Mouse (Mus musculus): ENCODE results near the gene Hist2h2ac. TPM values are rescaled to one million over a fixed set of nuclear protein-coding genes. Genes with fewer than 3 reads are reported as not detected.

Gene Hist2h2ac
- polyA plus RNA-seq, 3 experiments from 2014 or later, result 7.4 to 11.6 (median 8.1) TPM

DNA sequence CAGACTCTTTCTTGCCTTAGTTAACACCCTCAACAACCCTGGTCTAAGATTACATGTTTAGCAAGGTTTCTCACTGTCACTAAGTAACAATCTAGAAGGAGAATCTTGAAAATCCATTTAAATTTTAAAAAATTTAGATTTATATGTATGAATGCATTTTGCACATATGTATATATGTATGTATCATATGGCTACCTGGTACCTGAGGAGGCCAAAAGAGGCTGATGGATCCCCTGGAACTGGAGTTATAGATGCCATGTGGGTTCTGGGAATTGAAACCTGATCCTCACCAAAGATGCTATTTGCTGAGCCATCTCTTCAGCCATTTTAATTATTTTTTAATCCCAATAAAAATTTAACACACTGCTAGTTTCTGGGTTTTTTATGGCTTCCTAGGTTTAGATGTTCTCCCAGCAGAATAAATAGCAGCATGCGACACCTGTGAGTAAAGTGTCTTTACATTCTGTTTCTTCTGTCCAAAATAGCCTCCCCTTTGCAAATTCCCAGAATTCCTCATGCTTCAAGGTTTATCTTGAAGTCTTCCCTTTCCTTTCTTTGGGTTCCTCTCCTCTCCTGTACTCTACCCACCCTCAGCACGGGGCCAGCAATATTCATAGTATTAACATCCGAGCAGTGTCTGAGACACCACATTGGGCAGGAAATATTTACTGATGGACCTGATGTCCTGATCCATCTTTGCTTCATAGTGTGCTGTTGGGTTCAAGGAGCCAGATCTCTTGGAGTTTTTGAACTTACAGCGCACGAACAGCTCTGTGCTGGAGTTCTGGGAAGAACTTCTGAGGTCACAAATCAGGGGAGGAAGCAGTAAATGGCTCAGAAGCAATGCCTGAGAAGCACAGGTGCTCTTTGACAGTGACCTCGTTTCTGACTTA is 27.7 kb upstream of the Hist2h2ac start:
- ATAC-seq, result no peak

DNA sequence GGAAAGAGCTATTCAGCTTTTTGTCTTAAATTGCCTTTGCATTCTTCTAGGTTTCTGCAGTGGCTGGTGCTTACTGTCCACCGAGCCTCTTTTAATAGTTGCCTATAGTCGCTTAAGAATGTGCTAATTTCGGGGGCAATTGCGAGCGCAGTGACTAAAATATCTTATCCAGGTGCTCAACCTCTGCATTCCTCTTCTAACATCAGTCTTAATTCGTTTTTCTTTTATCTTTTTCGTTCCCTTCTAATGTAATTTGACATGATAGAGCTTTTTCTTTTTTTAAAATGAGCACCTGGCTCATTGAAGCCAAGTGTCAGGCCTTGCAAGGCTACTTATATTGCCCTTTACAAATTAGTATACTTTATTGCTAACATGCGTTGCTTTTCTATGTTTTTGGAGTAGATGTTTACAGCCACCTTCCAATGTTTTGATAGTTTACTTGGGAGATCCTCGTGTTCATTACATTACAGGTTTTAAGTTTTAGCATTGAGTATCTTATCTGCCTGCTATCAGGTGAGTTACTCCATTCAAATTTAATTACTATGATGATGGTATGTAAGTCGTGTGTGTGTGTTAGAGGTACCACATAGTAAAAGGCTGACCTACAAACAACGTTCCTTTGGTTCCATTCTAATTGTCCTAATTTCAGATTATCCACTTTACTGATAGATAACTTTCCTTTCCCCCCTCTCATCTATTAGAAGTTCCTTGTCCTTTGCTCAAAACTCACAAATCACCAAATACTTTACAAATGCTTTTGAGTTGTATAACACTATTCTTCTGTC is 26.9 kb upstream of the Hist2h2ac start:
- ATAC-seq, result no peak

DNA sequence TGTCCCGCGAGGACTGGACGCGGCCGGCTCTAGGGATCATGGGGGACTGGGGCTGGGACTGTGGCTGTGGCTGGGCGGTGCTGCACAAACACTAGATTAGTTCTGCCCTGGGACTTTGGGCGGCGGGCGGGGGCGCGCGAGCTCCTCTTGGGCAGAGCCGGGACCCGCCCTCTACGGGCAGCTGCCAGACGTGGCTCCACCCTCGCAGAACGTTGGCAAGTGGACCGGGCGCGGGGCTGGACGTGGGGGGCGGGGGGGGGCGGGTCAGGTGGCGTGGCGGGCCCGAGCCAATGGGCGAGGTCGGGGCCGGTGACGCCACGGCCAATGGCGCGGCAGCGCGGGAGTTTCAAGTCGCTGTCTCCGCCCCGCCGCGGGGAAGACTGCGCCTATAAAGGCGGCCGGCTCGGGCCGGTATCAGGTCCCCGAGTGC is 25.8 kb upstream of the Hist2h2ac start, which contains the start of gene Hist2h3c1:
Gene Hist2h3c1 (plus strand): TSS at position 259 of the 430 bp plus-strand sequence.
- ATAC-seq, result peak; percentile 53

DNA sequence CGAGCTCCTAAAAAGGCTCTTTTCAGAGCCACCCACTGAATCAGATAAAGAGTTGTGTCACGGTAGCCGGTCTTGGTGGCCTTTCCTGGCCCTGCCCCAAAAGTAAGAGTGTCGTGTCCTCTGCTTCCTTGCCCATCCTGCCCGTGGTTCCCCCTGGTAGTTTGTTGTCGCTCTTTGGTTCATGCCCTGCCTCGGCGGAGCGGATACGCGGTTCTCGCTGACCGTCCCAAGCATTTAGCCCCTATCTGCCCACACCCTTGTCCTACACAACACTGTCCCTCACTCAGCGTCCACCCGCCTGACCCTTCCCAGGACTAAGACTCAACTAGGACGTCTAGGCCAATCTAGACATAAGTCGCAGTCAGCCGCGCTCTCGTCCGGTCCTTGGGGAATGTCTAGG is 25.3 kb upstream of the Hist2h2ac start:
- ATAC-seq, result peak; percentile 47

DNA sequence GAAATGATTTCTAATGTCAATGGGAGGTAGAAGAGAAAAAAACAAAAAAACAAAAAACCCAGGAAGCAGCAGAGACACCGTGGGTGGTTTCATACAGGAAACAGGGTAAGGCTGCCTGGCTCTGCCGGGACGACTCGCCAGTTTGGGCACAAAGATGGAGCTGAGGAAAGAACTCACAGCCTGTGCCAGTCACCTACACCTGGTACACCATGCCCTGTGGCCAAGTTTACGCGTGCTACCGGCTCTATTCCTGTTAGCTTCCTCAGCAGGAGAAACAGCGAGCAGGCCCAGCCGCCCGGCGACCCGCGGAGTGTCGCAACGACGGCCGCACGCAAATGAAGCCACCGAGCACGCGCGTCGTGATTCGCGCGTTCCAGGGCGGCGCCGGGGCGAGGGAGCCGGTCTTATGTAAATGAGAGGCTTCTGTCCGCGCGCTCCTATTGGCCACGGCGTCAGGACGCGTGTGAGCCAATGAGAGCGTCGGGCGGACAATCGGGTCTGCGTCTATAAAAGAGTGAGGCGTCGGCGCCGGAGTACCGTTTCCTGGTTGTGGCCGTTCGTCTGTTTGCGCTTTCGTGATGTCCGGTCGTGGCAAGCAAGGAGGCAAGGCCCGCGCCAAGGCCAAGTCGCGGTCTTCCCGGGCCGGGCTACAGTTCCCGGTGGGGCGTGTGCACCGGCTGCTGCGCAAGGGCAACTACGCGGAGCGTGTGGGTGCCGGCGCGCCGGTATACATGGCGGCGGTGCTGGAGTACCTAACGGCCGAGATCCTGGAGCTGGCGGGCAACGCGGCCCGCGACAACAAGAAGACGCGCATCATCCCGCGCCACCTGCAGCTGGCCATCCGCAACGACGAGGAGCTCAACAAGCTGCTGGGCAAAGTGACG is 24.6 kb upstream of the Hist2h2ac start, which contains the start of gene Hist2h2aa1:
Gene Hist2h2aa1 (plus strand): TSS at position 495 of the 884 bp plus-strand sequence.
- peak; percentile 75 for ATAC-seq

DNA sequence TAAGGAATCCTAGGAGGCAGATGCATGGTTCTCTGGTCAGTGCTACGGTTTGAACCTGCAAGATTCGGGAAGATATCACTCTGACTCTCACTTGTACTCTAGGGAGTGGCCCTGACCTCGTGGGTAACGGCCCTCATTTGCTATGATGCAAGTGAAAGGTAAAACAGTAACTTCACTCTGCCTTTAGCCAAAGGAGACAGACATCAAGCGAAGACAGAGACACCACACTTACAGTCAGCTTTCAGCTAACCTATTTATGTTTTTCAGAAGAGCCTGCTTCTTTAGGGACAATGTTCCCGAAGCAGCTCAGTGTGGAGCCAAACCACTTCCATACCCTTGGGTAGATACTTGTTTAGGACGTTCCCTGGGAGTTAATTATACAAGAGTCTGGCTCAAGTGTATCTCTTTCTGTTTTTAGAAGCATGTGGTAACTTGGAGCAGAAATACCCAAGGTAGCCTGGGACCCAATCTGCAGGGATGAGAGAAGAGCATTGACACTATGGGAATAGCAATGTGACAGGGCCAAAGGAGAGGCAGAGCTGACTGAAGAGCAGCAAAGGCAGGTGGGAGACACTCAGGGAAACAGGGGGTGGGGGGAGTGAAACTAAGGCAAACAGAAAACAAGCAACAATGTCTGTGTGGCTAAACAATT is 23.4 kb upstream of the Hist2h2ac start:
- no peak for ATAC-seq

DNA sequence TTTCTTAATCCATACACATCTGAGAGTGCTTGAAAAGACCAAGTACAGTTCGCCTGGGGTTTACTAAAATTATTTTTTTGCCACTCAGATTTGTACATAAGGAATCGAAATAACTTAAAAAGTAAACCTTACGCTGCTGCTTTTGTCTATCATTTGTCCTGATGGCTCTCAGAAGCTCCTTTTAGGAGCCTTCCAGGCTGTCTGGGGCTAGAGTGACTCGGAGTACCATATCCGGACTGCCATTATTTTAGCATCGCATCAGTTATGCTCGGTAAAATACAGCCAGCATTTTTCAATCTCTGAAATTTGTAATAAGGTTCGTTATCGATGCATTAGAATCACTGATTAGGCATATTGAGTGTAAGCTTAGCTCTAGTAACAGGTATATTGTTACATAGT is 20.1 kb upstream of the Hist2h2ac start:
- ATAC-seq, result no peak

DNA sequence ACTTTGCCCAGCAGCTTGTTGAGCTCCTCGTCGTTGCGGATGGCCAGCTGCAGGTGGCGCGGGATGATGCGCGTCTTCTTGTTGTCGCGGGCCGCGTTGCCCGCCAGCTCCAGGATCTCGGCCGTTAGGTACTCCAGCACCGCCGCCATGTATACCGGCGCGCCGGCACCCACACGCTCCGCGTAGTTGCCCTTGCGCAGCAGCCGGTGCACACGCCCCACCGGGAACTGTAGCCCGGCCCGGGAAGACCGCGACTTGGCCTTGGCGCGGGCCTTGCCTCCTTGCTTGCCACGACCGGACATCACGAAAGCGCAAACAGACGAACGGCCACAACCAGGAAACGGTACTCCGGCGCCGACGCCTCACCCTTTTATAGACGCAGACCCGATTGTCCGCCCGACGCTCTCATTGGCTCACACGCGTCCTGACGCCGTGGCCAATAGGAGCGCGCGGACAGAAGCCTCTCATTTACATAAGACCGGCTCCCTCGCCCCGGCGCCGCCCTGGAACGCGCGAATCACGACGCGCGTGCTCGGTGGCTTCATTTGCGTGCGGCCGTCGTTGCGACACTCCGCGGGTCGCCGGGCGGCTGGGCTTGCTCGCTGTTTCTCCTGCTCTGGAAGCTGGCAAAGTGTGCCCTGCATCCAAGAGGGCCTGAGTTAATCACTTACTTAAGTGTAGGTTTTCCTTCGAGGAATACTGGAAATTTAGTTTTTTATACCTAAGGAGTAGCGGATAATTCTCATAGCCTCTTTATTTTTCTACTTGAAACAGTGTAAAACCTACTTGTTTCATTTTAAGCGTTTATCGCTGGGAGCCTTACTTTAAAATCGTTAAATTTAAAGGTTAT is 19.5 kb upstream of the Hist2h2ac start, which contains the start of gene Hist2h2aa2:
Gene Hist2h2aa2 (minus strand): TSS at position 328 of the 850 bp plus-strand sequence.
- ATAC-seq, result peak; percentile 79

DNA sequence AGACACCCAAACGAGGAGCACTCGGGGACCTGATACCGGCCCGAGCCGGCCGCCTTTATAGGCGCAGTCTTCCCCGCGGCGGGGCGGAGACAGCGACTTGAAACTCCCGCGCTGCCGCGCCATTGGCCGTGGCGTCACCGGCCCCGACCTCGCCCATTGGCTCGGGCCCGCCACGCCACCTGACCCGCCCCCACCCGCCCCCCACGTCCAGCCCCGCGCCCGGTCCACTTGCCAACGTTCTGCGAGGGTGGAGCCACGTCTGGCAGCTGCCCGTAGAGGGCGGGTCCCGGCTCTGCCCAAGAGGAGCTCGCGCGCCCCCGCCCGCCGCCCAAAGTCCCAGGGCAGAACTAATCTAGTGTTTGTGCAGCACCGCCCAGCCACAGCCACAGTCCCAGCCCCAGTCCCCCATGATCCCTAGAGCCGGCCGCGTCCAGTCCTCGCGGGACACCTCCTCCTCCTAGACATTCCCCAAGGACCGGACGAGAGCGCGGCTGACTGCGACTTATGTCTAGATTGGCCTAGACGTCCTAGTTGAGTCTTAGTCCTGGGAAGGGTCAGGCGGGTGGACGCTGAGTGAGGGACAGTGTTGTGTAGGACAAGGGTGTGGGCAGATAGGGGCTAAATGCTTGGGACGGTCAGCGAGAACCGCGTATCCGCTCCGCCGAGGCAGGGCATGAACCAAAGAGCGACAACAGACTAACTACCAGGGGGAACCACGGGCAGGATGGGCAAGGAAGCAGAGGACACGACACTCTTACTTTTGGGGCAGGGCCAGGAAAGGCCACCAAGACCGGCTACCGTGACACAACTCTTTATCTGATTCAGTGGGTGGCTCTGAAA is 18.5 kb upstream of the Hist2h2ac start, which contains the start of gene Hist2h3c2:
Gene Hist2h3c2 (minus strand): TSS at position 174 of the 840 bp plus-strand sequence.
- ATAC-seq, result peak; percentile 62

DNA sequence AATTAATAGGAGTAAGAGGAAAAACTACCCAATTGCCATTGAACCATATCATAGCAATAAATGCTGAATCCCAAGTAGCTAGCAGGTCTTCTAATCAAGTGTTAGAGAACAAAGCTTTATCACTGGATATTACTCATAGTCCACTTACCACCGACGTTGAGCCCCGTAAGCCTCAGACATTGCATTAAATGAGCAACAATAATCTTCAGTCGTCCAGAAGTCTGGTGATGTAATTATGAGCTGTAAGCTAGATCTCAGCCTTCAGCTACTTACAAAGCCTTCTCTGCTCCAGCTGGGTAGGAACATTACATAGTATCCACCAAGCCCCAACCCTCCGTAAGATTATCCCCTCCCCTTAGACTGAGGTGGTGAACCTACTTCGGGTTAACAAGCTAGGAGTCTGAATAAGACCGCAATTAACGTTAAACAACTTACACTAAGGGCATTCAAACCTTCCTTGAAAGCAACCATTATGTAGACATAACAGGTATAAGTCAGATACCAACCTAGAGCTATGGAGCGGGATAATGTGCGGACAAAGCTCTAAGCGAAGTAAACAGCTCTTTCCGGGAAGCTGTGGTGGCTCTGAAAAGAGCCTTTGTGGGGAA is 17.3 kb upstream of the Hist2h2ac start:
- ATAC-seq, result no peak

DNA sequence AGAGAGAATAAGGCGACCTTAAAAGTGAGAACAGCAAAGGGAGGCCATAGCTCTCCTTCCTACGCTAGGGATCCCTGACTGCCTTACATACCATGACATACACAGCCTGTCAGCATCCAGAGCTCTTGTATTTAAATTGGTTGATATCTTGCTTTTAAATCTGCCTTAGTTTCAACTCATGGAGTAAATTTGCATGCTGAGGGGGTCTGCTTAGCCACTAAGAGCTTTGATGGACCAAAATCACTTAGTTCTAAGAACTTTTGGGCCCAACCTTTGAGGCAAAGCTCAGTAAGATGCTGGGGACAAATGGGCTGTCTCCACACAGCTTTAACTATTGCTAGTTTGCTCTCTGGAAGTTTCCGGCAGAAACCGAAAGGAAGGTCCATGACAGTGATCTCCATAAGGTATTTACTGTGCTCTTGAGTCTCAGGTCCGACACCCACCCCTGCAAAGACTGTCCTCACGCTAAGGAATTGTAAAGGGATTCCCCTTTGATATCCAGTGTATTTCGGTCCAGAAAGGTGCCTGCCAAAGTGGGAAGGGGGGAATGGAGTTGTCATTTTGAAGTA is 16.7 kb upstream of the Hist2h2ac start:
- ATAC-seq, result no peak

DNA sequence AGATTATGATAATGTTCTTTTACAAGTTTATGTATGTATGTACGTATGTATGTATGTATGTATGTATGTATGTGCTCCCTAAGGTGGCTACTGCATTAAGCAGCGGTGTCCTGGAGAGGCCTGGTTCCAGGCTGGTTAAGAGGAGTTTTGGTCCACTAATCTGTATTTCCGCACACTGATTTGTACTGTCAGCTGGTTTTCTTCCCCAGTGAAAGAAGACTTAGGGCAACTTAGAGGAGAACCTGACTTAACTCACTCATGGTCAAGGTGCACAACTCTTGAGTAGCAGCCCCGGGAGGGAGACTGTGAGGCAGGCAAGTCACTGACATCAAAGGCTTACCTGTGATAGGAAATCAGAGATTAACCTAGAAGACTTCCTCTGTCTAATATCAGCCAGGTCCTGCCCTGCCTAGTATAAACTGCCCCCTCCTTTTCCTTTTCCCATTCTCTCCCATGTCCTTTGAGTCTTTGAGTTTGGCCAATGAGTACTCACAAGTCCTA is 16.2 kb upstream of the Hist2h2ac start:
- no peak for ATAC-seq

DNA sequence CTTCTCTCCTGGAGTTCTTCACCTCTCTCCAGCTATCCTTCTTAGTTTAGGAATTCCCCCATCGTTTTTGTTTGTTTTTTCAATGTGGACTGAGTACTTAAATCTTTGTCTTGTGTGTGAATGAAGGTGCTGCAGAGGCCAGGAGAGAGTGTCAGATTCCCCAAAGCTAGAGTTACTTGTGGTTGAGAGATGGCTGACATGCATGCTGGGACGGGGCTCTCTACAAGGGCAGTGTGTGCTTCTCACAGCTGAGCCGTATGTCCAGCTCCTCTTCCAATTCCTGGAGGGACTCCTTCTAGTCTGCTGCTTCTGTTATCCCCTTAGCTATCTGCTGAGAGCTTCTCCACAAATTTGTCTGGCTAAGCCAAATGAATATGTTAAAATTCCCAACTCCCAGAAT is 15.2 kb upstream of the Hist2h2ac start:
- ATAC-seq, result no peak

DNA sequence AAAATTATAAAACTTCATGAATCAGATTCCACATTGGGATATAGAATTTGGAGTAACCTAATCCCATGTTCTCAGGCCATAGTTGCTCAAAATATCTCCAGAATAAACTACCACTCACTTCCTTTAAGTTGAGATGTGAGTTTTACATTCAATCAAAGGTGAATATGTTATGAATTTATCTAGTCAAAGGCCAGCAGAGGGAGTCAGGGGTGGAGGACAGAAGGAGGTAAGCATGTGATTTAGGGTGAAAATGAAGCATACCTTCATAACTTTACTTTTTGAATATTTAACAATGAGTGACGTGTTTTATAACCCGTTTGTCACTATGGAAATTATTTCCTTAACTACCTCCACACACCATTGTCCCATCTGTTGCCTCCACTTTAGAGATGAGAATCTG is 14.2 kb upstream of the Hist2h2ac start:
- ATAC-seq, result no peak

DNA sequence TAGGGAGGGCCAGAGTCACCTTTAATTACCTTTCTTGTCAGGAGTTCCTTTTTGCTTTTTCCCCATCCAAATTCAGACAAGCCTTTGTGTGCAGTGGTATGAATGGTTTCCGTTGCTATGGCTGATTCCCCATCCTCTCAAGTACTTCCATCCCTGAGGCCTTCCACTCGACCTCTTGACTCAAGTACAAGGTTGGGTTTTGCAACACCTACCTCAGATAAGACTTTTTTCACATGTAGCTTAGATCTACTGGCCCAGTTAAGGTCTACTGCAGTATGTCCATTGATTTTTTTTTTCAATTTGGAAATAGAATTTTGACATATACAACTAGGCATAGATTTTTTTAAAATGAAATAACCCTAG is 11.1 kb upstream of the Hist2h2ac start:
- ATAC-seq, result no peak

DNA sequence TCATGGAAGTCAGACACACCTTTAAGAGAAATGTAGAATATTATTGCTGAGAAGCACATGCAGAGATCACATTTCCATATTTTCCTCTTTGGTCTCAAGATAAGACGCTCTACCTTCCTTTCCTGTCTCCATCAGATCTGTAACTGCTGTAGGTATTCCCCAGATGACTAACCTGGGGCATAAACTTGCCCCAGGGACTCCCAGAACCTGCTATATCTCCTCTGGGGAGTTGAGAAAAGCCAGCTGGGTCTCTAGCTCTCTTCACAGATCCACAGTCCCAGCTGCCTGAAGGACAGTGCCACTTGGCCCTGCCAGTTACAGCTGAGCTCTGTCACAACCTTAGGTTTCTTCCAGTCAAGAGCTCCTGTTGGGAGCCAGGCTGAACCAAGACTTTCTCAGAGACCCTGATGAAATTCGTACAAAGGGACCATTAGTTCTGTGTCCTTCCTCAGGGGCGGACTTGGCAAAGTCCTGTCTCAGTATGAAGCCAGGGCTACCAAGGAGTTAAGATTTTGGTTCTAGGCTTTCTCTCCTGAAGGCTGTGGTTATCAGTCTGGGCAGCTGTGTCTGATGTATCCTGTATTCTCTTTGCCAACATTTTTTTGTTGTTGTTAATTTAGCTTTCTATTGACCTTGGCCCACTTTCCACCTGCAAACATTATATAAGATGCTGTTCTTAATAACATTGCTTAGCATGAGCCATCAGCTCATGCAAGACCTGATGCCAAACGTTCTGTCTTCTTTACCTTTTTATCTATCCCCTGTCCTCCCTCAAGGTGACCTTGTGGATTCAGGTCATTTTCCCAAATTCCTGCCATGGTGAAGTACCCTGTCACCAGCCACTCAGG is 10.5 kb upstream of the Hist2h2ac start:
- no peak for ATAC-seq

DNA sequence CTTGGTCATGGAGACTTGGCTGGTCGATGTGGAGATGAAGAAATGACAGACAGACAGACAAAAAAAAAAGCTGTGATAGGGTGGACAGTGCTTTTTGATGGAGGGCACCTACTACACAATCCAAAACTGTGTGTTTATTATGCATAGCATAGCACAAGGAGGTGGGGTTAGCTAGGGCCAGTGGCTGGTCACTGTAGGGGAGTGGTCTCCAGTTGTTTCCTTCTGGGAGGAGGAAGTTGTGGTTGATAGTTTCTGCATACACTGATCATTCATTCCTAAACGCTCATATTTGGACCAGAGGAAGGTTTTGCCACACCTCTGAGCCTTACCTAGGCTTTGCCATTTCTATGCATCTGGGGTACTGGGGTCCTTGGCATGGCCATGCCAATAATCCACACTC is 9.7 kb upstream of the Hist2h2ac start:
- no peak for ATAC-seq

DNA sequence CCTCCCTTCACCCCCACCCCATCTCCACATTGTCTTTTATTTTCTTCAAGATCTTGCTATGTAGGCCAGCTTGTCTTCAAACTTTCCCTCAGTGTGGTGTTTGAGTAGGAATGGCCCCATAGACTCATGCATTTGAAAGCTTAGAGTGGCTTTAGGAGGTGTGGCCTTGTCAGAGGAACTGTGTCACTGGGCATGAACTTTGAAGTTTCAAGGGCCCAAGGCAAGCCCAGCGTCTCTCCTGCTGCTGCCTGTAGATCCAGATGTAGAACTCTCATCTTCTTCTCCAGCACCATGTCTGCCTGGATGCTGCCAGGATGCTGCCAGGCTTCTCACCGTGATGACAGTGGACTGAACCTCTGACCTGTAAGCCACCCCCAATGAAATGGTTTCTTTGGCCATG is 8.1 kb upstream of the Hist2h2ac start:
- ATAC-seq, result no peak
